Mouse (Mus musculus): ENCODE measurements around the gene Olfr1487. TPM values are rescaled to one million over a fixed set of nuclear protein-coding genes. Genes with fewer than 3 reads are reported as not detected.
"Not testable (repeated sequence)": the region's sequence is repeated elsewhere in the genome, so short reads cannot be mapped to it uniquely, and the experiment has no call there.

The Olfr1487 gene
- total RNA-seq (2021), result not detected

- DNase-seq, result not testable (repeated sequence)
Measured at GRCm38 (mm10) chr19:13617075-13617474, at the start of gene Olfr1487. Olfr1487 (plus strand) TSS chr19:13617375.

GRCm38 (mm10) chr19:13583211-13583610 lies 34.0 kb upstream of the Olfr1487 start, which contains the start of gene Olfr1484:
Olfr1484 (plus strand) TSS chr19:13583511.
- no peak for DNase-seq

- no peak for DNase-seq
Measured at GRCm38 (mm10) chr19:13631321-13631720, 14.1 kb downstream of the Olfr1487 start, which contains the start of gene Olfr1489. Olfr1489 (plus strand) TSS chr19:13631621.

- no peak for DNase-seq
Measured at GRCm38 (mm10) chr19:13650791-13651190, 33.6 kb downstream of the Olfr1487 start, which contains the start of gene Olfr1490. Olfr1490 (plus strand) TSS chr19:13651091.

Small RNAs within 50 kb of the gene (microRNA-seq; reads per million reads assigned to microRNA genes)
- gene Gm22323 (0 reads per million in 2 experiments), gene Gm23931 (0 reads per million in 2 experiments)

Other genes starting within 250 kb of the Olfr1487 start
- not detected for gene Olfr1469, start 209.5 kb upstream of the Olfr1487 start, total RNA-seq (2021)
- gene Olfr1471, start 174.0 kb upstream of the Olfr1487 start, total RNA-seq (2021), result not detected
- gene Olfr1472, start 161.3 kb upstream of the Olfr1487 start, total RNA-seq (2021), result not detected
- not detected for gene Olfr1474, start 147.8 kb upstream of the Olfr1487 start, total RNA-seq (2021)
- not detected for gene Olfr1475, start 137.2 kb upstream of the Olfr1487 start, total RNA-seq (2021)
- gene Olfr1477, start 116.8 kb upstream of the Olfr1487 start, total RNA-seq (2021), result not detected
- gene Olfr1480, start 89.5 kb upstream of the Olfr1487 start, total RNA-seq (2021), result not detected
- not detected for gene Olfr1484, start 33.9 kb upstream of the Olfr1487 start, total RNA-seq (2021)
- gene Olfr1489, start 14.2 kb downstream of the Olfr1487 start, total RNA-seq (2021), result not detected
- gene Olfr1490, start 33.7 kb downstream of the Olfr1487 start, total RNA-seq (2021), result not detected
- not detected for gene Olfr1491, start 79.9 kb downstream of the Olfr1487 start, total RNA-seq (2021)
- gene Olfr1493-ps1, start 105.9 kb downstream of the Olfr1487 start, total RNA-seq (2021), result not detected
- gene Olfr1494, start 122.4 kb downstream of the Olfr1487 start, total RNA-seq (2021), result not detected
- not detected for gene Olfr1495, start 147.2 kb downstream of the Olfr1487 start, total RNA-seq (2021)
- not detected for gene Olfr1496, start 160.5 kb downstream of the Olfr1487 start, total RNA-seq (2021)
- not detected for gene Olfr1497, start 180.8 kb downstream of the Olfr1487 start, total RNA-seq (2021)
- not detected for gene Olfr1499, start 202.1 kb downstream of the Olfr1487 start, total RNA-seq (2021)
- not detected for gene Olfr1500, start 213.1 kb downstream of the Olfr1487 start, total RNA-seq (2021)
- not detected for gene Olfr1501, start 233.3 kb downstream of the Olfr1487 start, total RNA-seq (2021)
- gene Olfr1502, start 244.4 kb downstream of the Olfr1487 start, total RNA-seq (2021), result not detected

Measured in layer of hippocampus, postnatal 36 days (tissue).